Mouse (Mus musculus) lung, postnatal 0 days (tissue): Measurements from ENCODE around the gene Pdxdc1.

ENCODE experiments used
- CTCF ChIP-seq: IDR thresholded peaks from 2 replicates; pipeline ENCODE4 v1.5.1; 2016; ENCODE audit warnings: antibody characterized with exemption, mild to moderate bottlenecking
- EP300 ChIP-seq: IDR thresholded peaks from 2 replicates; pipeline ENCODE4 v1.6.1; 2016; ENCODE audit warnings: antibody characterized with exemption, mild to moderate bottlenecking, control low read depth

- TF ChIP-seq CTCF (no peak), EP300 (no peak)
Measured at GRCm38 (mm10) chr16:13866076-13866475, 36.9 kb downstream of the Pdxdc1 start.
